Mouse (Mus musculus): ENCODE measurements around the gene Acot8. TPM values are rescaled to one million over a fixed set of nuclear protein-coding genes. Genes with fewer than 3 reads are reported as not detected.
A peak's percentile ranks its signal among the peaks of the same experiment; 100 is the strongest.

The Acot8 gene
- polyA plus RNA-seq, 1 experiment: 15.7 TPM

DNA sequence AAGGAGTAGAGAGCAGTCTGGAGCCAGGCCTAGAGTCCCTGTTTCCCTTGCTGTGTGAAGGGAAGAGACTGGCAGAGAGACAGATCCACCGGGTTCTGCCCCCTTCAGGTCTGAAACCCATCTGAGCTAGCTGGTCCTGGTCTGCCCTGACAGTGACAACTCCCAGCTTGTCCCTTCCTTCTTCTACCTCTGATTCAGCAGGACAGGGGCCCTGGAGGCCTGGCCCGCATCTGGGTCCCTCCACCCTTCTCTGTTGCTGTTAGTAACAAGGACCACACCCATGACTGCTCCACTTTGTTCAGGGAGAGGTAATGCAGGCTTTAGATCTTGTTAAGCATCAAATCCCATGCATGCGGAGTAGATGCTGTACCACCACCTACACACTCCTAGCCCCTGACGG, 16.3 kb downstream of the Acot8 start:
- H3K36me3 ChIP-seq (ENCODE audit: control insufficient read depth, insufficient read depth, low read length, poor library complexity, severe bottlenecking): no peaks in the 10 kb centered on the region
- H3K4me3 ChIP-seq (ENCODE audit: low read depth, low read length): no peak overlapping the region
- TF ChIP-seq POLR2A (IDR thresholded peaks at IDR 0.05; ENCODE audit: insufficient read depth, low read length): no peak
- TF ChIP-seq EP300 (IDR thresholded peaks at IDR 0.05; ENCODE audit: insufficient read depth, low read depth, low read length): no peak
- no peak for TF ChIP-seq CTCF (IDR thresholded peaks at IDR 0.05; ENCODE audit: low read depth, low read length)
- no peaks in the 10 kb centered on the region for H3K27me3 ChIP-seq (ENCODE audit: control insufficient read depth, insufficient read depth, low read length, poor library complexity, severe bottlenecking)
- no peak overlapping the region for H3K9ac ChIP-seq (ENCODE audit: low read depth, poor library complexity, severe bottlenecking)
- H3K27ac ChIP-seq (ENCODE audit: insufficient read depth, low read length): no peak overlapping the region
- H3K9me3 ChIP-seq (replicated peaks; ENCODE audit: control insufficient read depth, insufficient read depth, low read length, poor library complexity, severe bottlenecking): no peaks in the 10 kb centered on the region
- peaks cover 13% of the 10 kb centered on the region for H3K4me1 ChIP-seq (ENCODE audit: control insufficient read depth, insufficient read depth, low read length)

DNA sequence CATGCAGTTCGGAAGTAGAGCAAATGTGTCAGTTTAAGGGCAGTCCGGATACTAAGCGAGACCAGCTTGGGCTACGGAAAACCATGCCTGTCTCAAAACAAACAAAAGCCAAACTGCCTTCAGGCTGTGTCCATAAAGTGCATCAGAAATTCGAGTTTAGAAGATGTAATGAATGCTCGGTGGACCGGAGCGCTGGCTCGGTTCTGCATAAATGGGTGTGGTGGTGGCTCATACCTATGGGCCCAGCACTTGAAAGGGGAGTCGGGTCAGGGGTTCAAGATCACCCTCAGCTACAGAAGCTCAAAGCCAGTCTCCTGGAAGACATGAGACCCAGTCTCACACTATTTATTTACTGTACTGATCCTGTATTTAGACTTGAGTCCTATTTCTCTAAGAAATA, 16.9 kb downstream of the Acot8 start:
- Histone ChIP-seq H3K27me3 (ENCODE audit: control insufficient read depth, insufficient read depth, low read length, poor library complexity, severe bottlenecking) (no peaks in the 10 kb centered on the region), H3K4me3 (ENCODE audit: low read depth, low read length) (no peak overlapping the region), H3K9ac (ENCODE audit: low read depth, poor library complexity, severe bottlenecking) (no peak overlapping the region), H3K27ac (ENCODE audit: insufficient read depth, low read length) (no peak overlapping the region), H3K4me1 (ENCODE audit: control insufficient read depth, insufficient read depth, low read length) (peaks cover 13% of the 10 kb centered on the region), H3K36me3 (ENCODE audit: control insufficient read depth, insufficient read depth, low read length, poor library complexity, severe bottlenecking) (no peaks in the 10 kb centered on the region), H3K9me3 (replicated peaks; ENCODE audit: control insufficient read depth, insufficient read depth, low read length, poor library complexity, severe bottlenecking) (no peaks in the 10 kb centered on the region)
- TF ChIP-seq EP300 (IDR thresholded peaks at IDR 0.05; ENCODE audit: insufficient read depth, low read depth, low read length): no peak
- TF ChIP-seq CTCF (IDR thresholded peaks at IDR 0.05; ENCODE audit: low read depth, low read length): no peak

DNA sequence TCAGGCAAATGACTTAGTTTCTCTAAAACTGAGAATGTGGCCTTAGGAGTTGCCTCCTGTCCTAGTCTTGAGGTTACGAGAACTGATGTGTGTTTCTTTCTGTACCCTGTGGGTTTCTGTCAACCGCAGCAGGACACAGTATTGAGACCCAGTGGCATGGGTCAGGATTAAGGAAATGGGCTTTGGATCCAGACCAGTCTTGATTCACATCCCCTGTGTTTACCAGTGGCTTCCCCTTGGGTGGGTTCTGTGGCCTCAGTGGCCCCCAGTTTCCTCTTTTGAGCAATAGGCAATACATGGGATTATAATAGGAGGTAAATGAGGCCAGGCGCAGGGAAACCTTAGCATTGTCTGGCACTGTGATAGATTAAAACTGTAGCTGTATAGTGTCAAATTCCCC, 17.6 kb downstream of the Acot8 start:
- Histone ChIP-seq H3K27me3 (ENCODE audit: control insufficient read depth, insufficient read depth, low read length, poor library complexity, severe bottlenecking) (no peaks in the 10 kb centered on the region), H3K9ac (ENCODE audit: low read depth, poor library complexity, severe bottlenecking) (no peak overlapping the region), H3K9me3 (replicated peaks; ENCODE audit: control insufficient read depth, insufficient read depth, low read length, poor library complexity, severe bottlenecking) (no peaks in the 10 kb centered on the region), H3K27ac (ENCODE audit: insufficient read depth, low read length) (no peak overlapping the region), H3K36me3 (ENCODE audit: control insufficient read depth, insufficient read depth, low read length, poor library complexity, severe bottlenecking) (no peaks in the 10 kb centered on the region), H3K4me1 (ENCODE audit: control insufficient read depth, insufficient read depth, low read length) (peaks cover 13% of the 10 kb centered on the region), H3K4me3 (ENCODE audit: low read depth, low read length) (no peak overlapping the region)
- no peak for TF ChIP-seq CTCF (IDR thresholded peaks at IDR 0.05; ENCODE audit: low read depth, low read length)

DNA sequence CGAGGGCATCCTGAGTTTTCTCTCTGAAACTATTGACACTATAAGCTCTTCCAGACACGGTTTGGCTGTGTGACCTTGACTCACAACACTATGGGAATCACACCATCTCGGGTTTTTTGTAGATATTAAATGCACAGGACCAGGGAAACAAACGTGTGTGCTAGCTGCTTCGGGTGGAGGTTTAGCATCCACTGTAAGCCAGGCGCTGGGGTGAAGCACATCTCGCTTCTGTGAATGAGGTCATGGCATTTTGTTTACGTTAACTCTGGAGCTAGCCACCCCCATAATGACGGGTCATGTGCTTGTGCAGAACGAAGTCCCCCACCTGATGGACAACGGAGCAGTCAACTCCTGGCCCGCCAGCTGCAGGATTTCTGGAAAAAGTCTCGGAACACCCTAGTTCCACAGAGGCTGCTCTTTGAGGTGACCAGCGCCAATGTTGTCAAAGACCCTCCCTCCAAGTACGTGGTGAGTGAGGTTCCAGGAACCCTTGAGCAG, 18.2 kb downstream of the Acot8 start:
- Histone ChIP-seq H3K9me3 (replicated peaks; ENCODE audit: control insufficient read depth, insufficient read depth, low read length, poor library complexity, severe bottlenecking) (no peaks in the 10 kb centered on the region), H3K9ac (ENCODE audit: low read depth, poor library complexity, severe bottlenecking) (peak overlapping the region; percentile 82), H3K27ac (ENCODE audit: insufficient read depth, low read length) (no peak overlapping the region), H3K4me3 (ENCODE audit: low read depth, low read length) (peak overlapping the region; percentile 86), H3K4me1 (ENCODE audit: control insufficient read depth, insufficient read depth, low read length) (peaks cover 13% of the 10 kb centered on the region), H3K27me3 (ENCODE audit: control insufficient read depth, insufficient read depth, low read length, poor library complexity, severe bottlenecking) (no peaks in the 10 kb centered on the region), H3K36me3 (ENCODE audit: control insufficient read depth, insufficient read depth, low read length, poor library complexity, severe bottlenecking) (no peaks in the 10 kb centered on the region)
- no peak for TF ChIP-seq CTCF (IDR thresholded peaks at IDR 0.05; ENCODE audit: low read depth, low read length)
- TF ChIP-seq POLR2A (IDR thresholded peaks at IDR 0.05; ENCODE audit: insufficient read depth, low read length): no peak

DNA sequence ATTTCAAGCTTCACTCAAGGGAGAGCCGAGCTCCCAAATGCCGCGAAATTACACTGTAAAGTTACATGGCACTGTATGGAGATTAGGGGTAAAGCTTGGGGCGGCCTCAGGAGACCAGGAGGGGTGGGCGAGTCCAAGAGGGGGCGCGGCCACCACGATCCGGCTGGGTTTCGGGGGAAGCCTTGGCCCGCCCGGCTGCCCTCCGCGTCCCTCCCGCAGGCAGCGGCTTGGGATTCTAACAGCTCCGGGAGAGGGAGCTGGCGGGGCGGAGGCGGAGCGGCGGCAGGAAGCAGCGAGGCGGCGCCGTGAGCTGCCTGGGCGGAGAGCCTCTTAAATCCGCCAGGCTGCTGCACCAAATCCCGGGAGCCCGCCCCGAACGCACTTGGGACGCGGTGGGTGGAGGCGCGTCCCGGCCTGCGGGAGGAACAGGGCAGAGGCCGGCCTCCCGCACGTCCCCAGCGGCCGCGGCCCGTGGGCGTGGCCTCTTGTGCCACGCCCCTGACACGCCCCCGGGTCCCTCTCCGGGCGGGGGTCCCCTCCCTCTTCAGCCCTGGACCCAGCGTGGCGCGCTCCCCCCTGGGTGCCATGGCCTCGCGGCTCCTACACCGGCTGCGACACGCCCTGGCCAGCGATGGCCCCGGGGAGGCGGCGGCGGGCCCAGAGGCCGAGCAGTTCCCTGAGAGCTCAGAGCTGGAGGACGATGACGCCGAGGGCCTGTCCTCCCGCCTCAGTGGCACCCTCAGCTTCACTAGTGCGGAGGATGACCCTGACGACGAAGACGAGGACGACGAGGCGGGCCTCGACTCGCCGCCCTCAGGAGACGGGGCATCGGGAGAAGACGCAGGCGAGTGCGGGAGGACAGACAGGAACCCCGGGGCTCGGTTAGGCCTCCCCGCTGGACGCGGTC, 18.9 kb downstream of the Acot8 start, which contains the start of gene Snx21:
Gene Snx21, plus strand, starts transcription at position 343 of the 907 bp plus-strand sequence.
- peak within 1 kb of the TSS; percentile 82 for H3K9ac ChIP-seq (ENCODE audit: low read depth, poor library complexity, severe bottlenecking)
- no peaks in the 10 kb centered on the region for H3K36me3 ChIP-seq (ENCODE audit: control insufficient read depth, insufficient read depth, low read length, poor library complexity, severe bottlenecking)
- no peaks in the 10 kb centered on the region for H3K9me3 ChIP-seq (replicated peaks; ENCODE audit: control insufficient read depth, insufficient read depth, low read length, poor library complexity, severe bottlenecking)
- H3K4me1 ChIP-seq (ENCODE audit: control insufficient read depth, insufficient read depth, low read length): peaks cover 13% of the 10 kb centered on the region
- H3K27me3 ChIP-seq (ENCODE audit: control insufficient read depth, insufficient read depth, low read length, poor library complexity, severe bottlenecking): no peaks in the 10 kb centered on the region
- TF ChIP-seq POLR2A (IDR thresholded peaks at IDR 0.05; ENCODE audit: insufficient read depth, low read length) (peak; percentile 15), CTCF (IDR thresholded peaks at IDR 0.05; ENCODE audit: low read depth, low read length) (no peak)
- H3K4me3 ChIP-seq (ENCODE audit: low read depth, low read length): peak within 1 kb of the TSS; percentile 86
- H3K27ac ChIP-seq (ENCODE audit: insufficient read depth, low read length): no peak within 1 kb of the TSS

DNA sequence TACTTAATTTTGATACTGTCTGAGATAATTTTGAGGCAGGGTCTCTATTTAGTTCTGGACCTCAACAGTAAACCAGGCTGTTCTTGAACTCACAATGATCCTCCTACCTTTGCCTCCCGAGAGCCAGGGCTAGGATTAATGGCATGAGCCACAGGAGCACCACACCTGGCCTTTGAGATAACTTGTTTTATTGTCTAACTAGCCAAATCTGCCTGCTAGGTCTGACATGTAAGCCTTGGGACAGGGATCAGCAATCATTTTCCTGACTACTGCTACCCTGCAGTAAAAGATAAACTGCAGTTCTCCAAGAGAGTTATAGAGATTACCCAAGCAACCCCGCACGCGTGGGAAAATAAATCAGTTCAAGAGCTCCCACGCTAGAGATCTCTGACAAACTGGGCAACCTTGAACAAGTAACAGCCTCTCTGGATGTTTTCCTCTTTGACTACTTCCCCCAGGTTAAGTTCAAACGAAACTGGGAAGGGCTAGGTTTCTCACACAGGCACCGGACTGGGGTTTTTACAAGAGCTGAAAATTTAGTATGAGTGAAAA, 19.7 kb downstream of the Acot8 start:
- TF ChIP-seq POLR2A (IDR thresholded peaks at IDR 0.05; ENCODE audit: insufficient read depth, low read length): no peak
- TF ChIP-seq CTCF (IDR thresholded peaks at IDR 0.05; ENCODE audit: low read depth, low read length): no peak
- TF ChIP-seq EP300 (IDR thresholded peaks at IDR 0.05; ENCODE audit: insufficient read depth, low read depth, low read length): no peak
- H3K4me3 ChIP-seq (ENCODE audit: low read depth, low read length): peak overlapping the region; percentile 86
- H3K9me3 ChIP-seq (replicated peaks; ENCODE audit: control insufficient read depth, insufficient read depth, low read length, poor library complexity, severe bottlenecking): no peaks in the 10 kb centered on the region
- H3K27me3 ChIP-seq (ENCODE audit: control insufficient read depth, insufficient read depth, low read length, poor library complexity, severe bottlenecking): no peaks in the 10 kb centered on the region
- no peaks in the 10 kb centered on the region for H3K36me3 ChIP-seq (ENCODE audit: control insufficient read depth, insufficient read depth, low read length, poor library complexity, severe bottlenecking)
- peaks cover 10% of the 10 kb centered on the region for H3K4me1 ChIP-seq (ENCODE audit: control insufficient read depth, insufficient read depth, low read length)
- H3K9ac ChIP-seq (ENCODE audit: low read depth, poor library complexity, severe bottlenecking): peak overlapping the region; percentile 82
- H3K27ac ChIP-seq (ENCODE audit: insufficient read depth, low read length): no peak overlapping the region
